Comparison of ENCODE assay signal across 8 mouse cellular contexts in genomic region chr10:93919227-93919626, GRCm38 (mm10). TPM values are rescaled to one million over a fixed set of nuclear protein-coding genes. Genes with fewer than 3 reads are reported as not detected.
DNase-seq lines count a peak whose midpoint lies in the region.

No protein-coding gene starts in this region.

- 0 out of 2 replicates have a peak, but pooled peaks cover 4% of the 10 kb centered on the region for H3K4me1 ChIP-seq in brown adipose tissue, adult 24 weeks (ENCODE audit: control insufficient read depth, insufficient read depth, insufficient read length, low read length)

- intact Hi-C loops in left cerebral cortex, postnatal 10 days (cut with DNase I), result no loop called here

- H3K4me3 ChIP-seq in brown adipose tissue, adult 24 weeks (ENCODE audit: insufficient read depth, low read depth, low read length), result peak overlapping the region; percentile 29

- DNase-seq in left cerebral cortex, postnatal 10 days (ENCODE audit: extremely low spot score in 1 of 2, low spot score in 2 of 2), result peak; percentile 42 to 46
- DNase-seq in left cerebral cortex, adult 9 months (ENCODE audit: low spot score in 2 of 2), result no peak
- peak; percentile 71 for DNase-seq in heart, adult 8-10 months (ENCODE audit: low spot score)
- DNase-seq in kidney, postnatal 10 days, result peak; percentile 58
- DNase-seq in right cerebral cortex, postnatal 10 days (ENCODE audit: low spot score in 2 of 2), result peak; percentile 47 to 49
- no peak for DNase-seq in spleen, postnatal 10 days (ENCODE audit: low spot score in 2 of 2)
- no peak for DNase-seq in frontal cortex, postnatal 25 days (ENCODE audit: low spot score in 2 of 2)

- H3K27ac ChIP-seq in brown adipose tissue, adult 24 weeks (replicated peaks; ENCODE audit: low read depth, low read length), result peak overlapping the region; percentile 28; the same call in 1 of the 2 replicates

RNA-seq across cellular contexts. Expression of gene Metap2, which starts 22.3 kb away (rescaled TPM):
- 100 to 1,000 TPM; 132 TPM for total RNA-seq in left cerebral cortex, postnatal 10 days (2021)
- polyA plus RNA-seq in brown adipose tissue, adult 24 weeks (2012; ENCODE audit: insufficient read depth, insufficient read length, missing spikeins), result 137 TPM in 2 replicates
- 100 to 1,000 TPM in 2 of 4 experiments, 10 to 100 TPM in 2; 90.8 to 130 (median 107) TPM for total RNA-seq in heart, adult 8-10 months (2022)

Comparison
In these comparisons a context has a peak if more than half of its experiments do, and no peak if none do; other contexts are left out.
1. DNase-seq: peak in left cerebral cortex, postnatal 10 days (2 of 2), heart, adult 8-10 months (single experiment), kidney, postnatal 10 days (single experiment) and right cerebral cortex, postnatal 10 days (2 of 2); none in left cerebral cortex, adult 9 months (0 of 2), spleen, postnatal 10 days (0 of 2) and frontal cortex, postnatal 25 days (0 of 2).